Mouse (Mus musculus) limb, embryonic 15.5 days (tissue): ENCODE measurements around the gene Gypa. TPM values are rescaled to one million over a fixed set of nuclear protein-coding genes. Genes with fewer than 3 reads are reported as not detected.

Source experiments
- ATAC-seq: fragments of 200-750 bp; cut with Nextera tagmentation; 2 replicates; pipeline ENCODE4 v1.8.0; 2017; ENCODE audit warnings: low read depth, moderate TSS enrichment; ENCODE audit not compliant: insufficient number of reproducible peaks, low FRiP score, low TSS enrichment
- H3K27ac ChIP-seq: fragments of 300-500 bp; sonication (generic); 2 replicates; pipeline ENCODE4 v1.5.1; 2015; ENCODE audit warnings: moderate library complexity, mild to moderate bottlenecking, inconsistent platforms
- H3K27me3 ChIP-seq: fragments of 300-500 bp; sonication (generic); 2 replicates; pipeline ENCODE4 v1.6.1; 2015; ENCODE audit warnings: inconsistent platforms
- H3K36me3 ChIP-seq: fragments of 300-500 bp; sonication (generic); 2 replicates; pipeline ENCODE4 v1.6.1; 2015; ENCODE audit warnings: inconsistent platforms
- H3K4me1 ChIP-seq: fragments of 300-500 bp; sonication (generic); 2 replicates; pipeline ENCODE4 v1.6.1; 2015; ENCODE audit warnings: inconsistent platforms
- H3K4me2 ChIP-seq: fragments of 300-500 bp; sonication (generic); 2 replicates; pipeline ENCODE4 v1.6.1; 2015; ENCODE audit warnings: mild to moderate bottlenecking, inconsistent platforms
- H3K4me3 ChIP-seq: fragments of 300-500 bp; sonication (generic); 2 replicates; pipeline ENCODE4 v1.5.1; 2015; ENCODE audit warnings: mild to moderate bottlenecking, inconsistent platforms
- H3K9ac ChIP-seq: fragments of 300-500 bp; sonication (generic); 2 replicates; pipeline ENCODE4 v1.6.1; 2015; ENCODE audit warnings: inconsistent platforms
- H3K9me3 ChIP-seq: fragments of 300-500 bp; sonication (generic); 2 replicates; pipeline ENCODE4 v1.6.1; 2016; ENCODE audit warnings: inconsistent platforms
- WGBS: fragments of 180-500 bp; shearing (Covaris S2); methylation state at CpG from one replicate; pipeline ENCODE4 v1.1.7; 2015; 5-methylcytosine and 5-hydroxymethylcytosine counted together
- polyA plus RNA-seq: library from polyadenylated mRNA; unstranded; fragments of >200 nt; fragmentation: Nextera tagmentation; extraction: Ambion mirVana; gene quantifications from 2 replicates; pipeline ENCODE4 v1.2.1, GENCODE M21; 2015

Gene Gypa
- polyA plus RNA-seq, 1 experiment from 2014 or later = 9.4 TPM

- under 1% methylated on average over 16 of the region's 16 CpGs for WGBS
Observed at GRCm38 (mm10) chr8:80492987-80493441, 567 bp upstream of the Gypa start.

GRCm38 (mm10) chr8:80494346-80494660, 722 bp downstream of the Gypa start:
- H3K9ac ChIP-seq = no peak overlapping the region
- 67% methylated on average over 2 of the region's 2 CpGs for WGBS
- H3K9me3 ChIP-seq = no peaks in the 10 kb centered on the region
- H3K36me3 ChIP-seq = no peaks in the 10 kb centered on the region
- no peaks in the 10 kb centered on the region for H3K27me3 ChIP-seq
- H3K27ac ChIP-seq = no peak overlapping the region
- no peak overlapping the region for H3K4me3 ChIP-seq
- no peak for ATAC-seq
- no peak overlapping the region for H3K4me2 ChIP-seq
- H3K4me1 ChIP-seq = 0 out of 2 replicates have a peak, but pooled peaks cover 7% of the 10 kb centered on the region

More at GRCm38 (mm10) chr8:80492987-80493441, 567 bp upstream of the Gypa start:
- Histone ChIP-seq H3K4me3 (peak overlapping the region; percentile 50), H3K9me3 (no peaks in the 10 kb centered on the region), H3K4me2 (peak overlapping the region; percentile 80), H3K9ac (0 out of 2 replicates have a peak overlapping the region, but pooled peaks have one; percentile 26), H3K36me3 (no peaks in the 10 kb centered on the region), H3K27ac (no peak overlapping the region), H3K4me1 (0 out of 2 replicates have a peak, but pooled peaks cover 7% of the 10 kb centered on the region), H3K27me3 (no peaks in the 10 kb centered on the region)
- no peak for ATAC-seq

- 0 out of 2 replicates have a peak, but pooled peaks cover 7% of the 10 kb centered on the region for H3K4me1 ChIP-seq
- no peak overlapping the region for H3K4me3 ChIP-seq
- no peaks in the 10 kb centered on the region for H3K36me3 ChIP-seq
- WGBS = 79% methylated on average over 5 of the region's 5 CpGs
- H3K9ac ChIP-seq = no peak overlapping the region
- H3K27ac ChIP-seq = no peak overlapping the region
- no peak for ATAC-seq
- no peaks in the 10 kb centered on the region for H3K27me3 ChIP-seq
- H3K4me2 ChIP-seq = no peak overlapping the region
- no peaks in the 10 kb centered on the region for H3K9me3 ChIP-seq
Observed at GRCm38 (mm10) chr8:80494819-80495218, 1.2 kb downstream of the Gypa start.

GRCm38 (mm10) chr8:80495527-80495926, 1.9 kb downstream of the Gypa start:
- no peaks in the 10 kb centered on the region for H3K36me3 ChIP-seq
- 0 out of 2 replicates have a peak, but pooled peaks cover 7% of the 10 kb centered on the region for H3K4me1 ChIP-seq
- H3K4me2 ChIP-seq = no peak overlapping the region
- no peak for ATAC-seq
- H3K9ac ChIP-seq = no peak overlapping the region
- H3K9me3 ChIP-seq = no peaks in the 10 kb centered on the region
- WGBS = 82% methylated on average over 6 of the region's 6 CpGs
- no peak overlapping the region for H3K27ac ChIP-seq
- H3K4me3 ChIP-seq = no peak overlapping the region
- H3K27me3 ChIP-seq = no peaks in the 10 kb centered on the region

GRCm38 (mm10) chr8:80497323-80497722, 3.7 kb downstream of the Gypa start:
- no peak overlapping the region for H3K9ac ChIP-seq
- WGBS = 67% methylated on average over 4 of the region's 4 CpGs
- H3K27me3 ChIP-seq = no peaks in the 10 kb centered on the region
- no peak for ATAC-seq
- no peak overlapping the region for H3K4me2 ChIP-seq
- H3K27ac ChIP-seq = no peak overlapping the region
- H3K4me1 ChIP-seq = 0 out of 2 replicates have a peak, but pooled peaks cover 7% of the 10 kb centered on the region
- H3K9me3 ChIP-seq = no peaks in the 10 kb centered on the region
- no peaks in the 10 kb centered on the region for H3K36me3 ChIP-seq
- no peak overlapping the region for H3K4me3 ChIP-seq

GRCm38 (mm10) chr8:80500244-80500643, 6.7 kb downstream of the Gypa start:
- no peaks in the 10 kb centered on the region for H3K27me3 ChIP-seq
- H3K9me3 ChIP-seq = no peaks in the 10 kb centered on the region
- no peak overlapping the region for H3K4me2 ChIP-seq
- no peak overlapping the region for H3K4me3 ChIP-seq
- no peaks in the 10 kb centered on the region for H3K36me3 ChIP-seq
- WGBS = 66% methylated on average over 2 of the region's 2 CpGs
- no peak overlapping the region for H3K27ac ChIP-seq
- H3K4me1 ChIP-seq = no peaks in the 10 kb centered on the region
- ATAC-seq = no peak
- H3K9ac ChIP-seq = no peak overlapping the region

- no peaks in the 10 kb centered on the region for H3K4me1 ChIP-seq
- H3K27ac ChIP-seq = no peak overlapping the region
- no peaks in the 10 kb centered on the region for H3K9me3 ChIP-seq
- H3K9ac ChIP-seq = no peak overlapping the region
- H3K4me2 ChIP-seq = no peak overlapping the region
- no peak overlapping the region for H3K4me3 ChIP-seq
- WGBS = 81% methylated on average over 3 of the region's 3 CpGs
- no peaks in the 10 kb centered on the region for H3K36me3 ChIP-seq
- no peak for ATAC-seq
- no peaks in the 10 kb centered on the region for H3K27me3 ChIP-seq
Observed at GRCm38 (mm10) chr8:80500773-80501172, 7.2 kb downstream of the Gypa start.

GRCm38 (mm10) chr8:80501283-80501682, 7.7 kb downstream of the Gypa start:
- Histone ChIP-seq H3K4me1 (no peaks in the 10 kb centered on the region), H3K27me3 (no peaks in the 10 kb centered on the region), H3K9me3 (no peaks in the 10 kb centered on the region), H3K4me2 (no peak overlapping the region), H3K4me3 (no peak overlapping the region), H3K9ac (no peak overlapping the region), H3K36me3 (no peaks in the 10 kb centered on the region), H3K27ac (no peak overlapping the region)
- WGBS = 66% methylated on average over 6 of the region's 6 CpGs
- ATAC-seq = no peak

- ATAC-seq = no peak
- Histone ChIP-seq H3K9ac (no peak overlapping the region), H3K4me3 (no peak overlapping the region), H3K27me3 (no peaks in the 10 kb centered on the region), H3K9me3 (no peaks in the 10 kb centered on the region), H3K36me3 (no peaks in the 10 kb centered on the region), H3K4me2 (no peak overlapping the region), H3K27ac (no peak overlapping the region), H3K4me1 (no peaks in the 10 kb centered on the region)
- WGBS = 81% methylated on average over 5 of the region's 5 CpGs
Observed at GRCm38 (mm10) chr8:80526382-80527355, 33.1 kb downstream of the Gypa start.

GRCm38 (mm10) chr8:80541836-80542235, 48.3 kb downstream of the Gypa start:
- Histone ChIP-seq H3K4me1 (no peaks in the 10 kb centered on the region), H3K4me3 (no peak overlapping the region), H3K36me3 (no peaks in the 10 kb centered on the region), H3K9ac (no peak overlapping the region), H3K4me2 (no peak overlapping the region), H3K27me3 (no peaks in the 10 kb centered on the region), H3K27ac (no peak overlapping the region), H3K9me3 (no peaks in the 10 kb centered on the region)
- ATAC-seq = no peak
- 83% methylated on average over 3 of the region's 3 CpGs for WGBS

GRCm38 (mm10) chr8:80550436-80550835, 56.9 kb downstream of the Gypa start:
- H3K4me1 ChIP-seq = no peaks in the 10 kb centered on the region
- H3K9me3 ChIP-seq = no peaks in the 10 kb centered on the region
- ATAC-seq = no peak
- H3K27me3 ChIP-seq = no peaks in the 10 kb centered on the region
- H3K4me3 ChIP-seq = no peak overlapping the region
- H3K9ac ChIP-seq = no peak overlapping the region
- H3K36me3 ChIP-seq = no peaks in the 10 kb centered on the region
- H3K4me2 ChIP-seq = no peak overlapping the region
- H3K27ac ChIP-seq = no peak overlapping the region

GRCm38 (mm10) chr8:80551303-80551702, 57.7 kb downstream of the Gypa start:
- ATAC-seq = no peak

More at GRCm38 (mm10) chr8:80551303-80551702, 57.7 kb downstream of the Gypa start:
- no peaks in the 10 kb centered on the region for H3K36me3 ChIP-seq
- H3K4me2 ChIP-seq = no peak overlapping the region
- no peak overlapping the region for H3K4me3 ChIP-seq
- no peak overlapping the region for H3K9ac ChIP-seq
- H3K9me3 ChIP-seq = no peaks in the 10 kb centered on the region
- H3K27ac ChIP-seq = no peak overlapping the region
- no peaks in the 10 kb centered on the region for H3K4me1 ChIP-seq
- no peaks in the 10 kb centered on the region for H3K27me3 ChIP-seq
- WGBS = 60% methylated on average over 3 of the region's 3 CpGs
